Mouse (Mus musculus) midbrain, postnatal 0 days (tissue): ENCODE measurements around the gene Slc25a35. TPM values are rescaled to one million over a fixed set of nuclear protein-coding genes. Genes with fewer than 3 reads are reported as not detected.

Source experiments
- ATAC-seq: fragments of 200-750 bp; cut with Nextera tagmentation; 2 replicates; pipeline ENCODE4 v1.8.0; 2017; ENCODE audit warnings: moderate number of reproducible peaks, mild to moderate bottlenecking, moderate TSS enrichment, moderate library complexity; ENCODE audit not compliant: low FRiP score
- DNase-seq: peaks from one replicate; pipeline ENCODE4 v3.0.0-alpha.2; 2015; ENCODE audit warnings: low spot score
- H3K27ac ChIP-seq: fragments of 300-500 bp; sonication (generic); 2 replicates; pipeline ENCODE4 v1.5.1; 2014; ENCODE audit warnings: low read depth, mild to moderate bottlenecking, low read length, mixed read lengths
- H3K27me3 ChIP-seq: fragments of 300-500 bp; sonication (generic); 2 replicates; pipeline ENCODE4 v1.6.1; 2014; ENCODE audit warnings: low read length, control low read depth, mixed read lengths; ENCODE audit not compliant: insufficient read depth
- H3K36me3 ChIP-seq: fragments of 300-500 bp; sonication (generic); 2 replicates; pipeline ENCODE4 v1.6.1; 2014; ENCODE audit warnings: low read length, control low read depth, mixed read lengths; ENCODE audit not compliant: insufficient read depth
- H3K4me1 ChIP-seq: fragments of 300-500 bp; sonication (generic); 2 replicates; pipeline ENCODE4 v1.6.1; 2014; ENCODE audit warnings: mild to moderate bottlenecking, control low read depth, antibody characterized with exemption, low read length, mixed read lengths; ENCODE audit not compliant: insufficient read depth
- H3K4me2 ChIP-seq: fragments of 300-500 bp; sonication (generic); 2 replicates; pipeline ENCODE4 v1.6.1; 2014; ENCODE audit warnings: low read depth, mild to moderate bottlenecking, low read length, mixed read lengths; ENCODE audit not compliant: poor library complexity, severe bottlenecking
- H3K4me3 ChIP-seq: fragments of 300-500 bp; sonication (generic); 2 replicates; pipeline ENCODE4 v1.5.1; 2014; ENCODE audit warnings: low read depth, mild to moderate bottlenecking, low read length, moderate library complexity
- H3K9ac ChIP-seq: fragments of 300-500 bp; sonication (generic); replicated peaks from 2 replicates; pipeline ENCODE4 v1.6.1; 2014; ENCODE audit warnings: mild to moderate bottlenecking, low read length, moderate library complexity, mixed read lengths; ENCODE audit not compliant: poor library complexity, severe bottlenecking
- H3K9me3 ChIP-seq: fragments of 300-500 bp; sonication (generic); 2 replicates; pipeline ENCODE4 v1.6.1; 2016; ENCODE audit warnings: low read length, control low read depth
- CTCF ChIP-seq: IDR thresholded peaks from 2 replicates; pipeline ENCODE4 v1.5.1; 2016; ENCODE audit warnings: antibody characterized with exemption, mild to moderate bottlenecking
- WGBS: fragments of 180-500 bp; shearing (Covaris S2); extraction: QIAGEN DNeasy Blood & Tissue Kit; methylation state at CpG from one replicate; pipeline ENCODE4 v1.1.7; 2014; 5-methylcytosine and 5-hydroxymethylcytosine counted together
- polyA plus RNA-seq: library from polyadenylated mRNA; unstranded; fragments of >200 nt; fragmentation: Nextera tagmentation; extraction: Ambion mirVana; gene quantifications from 2 replicates; pipeline ENCODE4 v1.2.1, GENCODE M21; 2015
- total RNA-seq: library from RNA; depleted of rRNA; stranded (reverse); fragments of >200 nt; gene quantifications from 2 replicates; pipeline ENCODE4 v1.2.3, GENCODE M21; 2014

The Slc25a35 gene
- total and polyA plus RNA-seq, 2 experiments from 2014 or later, result 0.93 to 2.0 TPM

DNA sequence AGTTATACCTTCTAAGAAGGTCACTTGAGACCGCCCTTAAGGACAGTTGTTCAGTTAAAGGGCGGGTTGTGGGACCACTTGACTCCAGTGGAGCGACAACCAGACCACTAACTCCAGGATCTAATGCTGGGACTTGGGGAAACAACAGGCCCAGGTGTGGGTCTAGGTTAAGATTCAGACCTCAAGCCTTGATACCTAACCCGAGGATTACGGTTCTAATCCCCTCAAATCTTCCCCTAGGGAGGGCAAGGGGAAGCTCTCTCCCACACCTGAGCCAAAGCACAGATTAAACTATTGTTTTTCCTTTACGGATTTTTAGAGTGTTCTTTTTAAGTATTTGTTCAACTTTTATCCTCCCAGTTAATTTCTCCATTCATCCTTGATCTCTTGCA is 6.1 kb downstream of the Slc25a35 start:
- Histone ChIP-seq H3K27me3 (peaks cover 4% of the 10 kb centered on the region; the same call in 1 of the 2 replicates), H3K9me3 (no peaks in the 10 kb centered on the region), H3K36me3 (no peaks in the 10 kb centered on the region), H3K27ac (no peak overlapping the region), H3K4me2 (peak overlapping the region; percentile 63), H3K4me1 (no peaks in the 10 kb centered on the region), H3K9ac (0 out of 2 replicates have a peak overlapping the region, but pooled peaks have one; percentile 24), H3K4me3 (peak overlapping the region; percentile 38)
- ATAC-seq (no peak), DNase-seq (no peak)
- TF ChIP-seq CTCF, result no peak
- 25% methylated on average over 6 of the region's 6 CpGs for WGBS

DNA sequence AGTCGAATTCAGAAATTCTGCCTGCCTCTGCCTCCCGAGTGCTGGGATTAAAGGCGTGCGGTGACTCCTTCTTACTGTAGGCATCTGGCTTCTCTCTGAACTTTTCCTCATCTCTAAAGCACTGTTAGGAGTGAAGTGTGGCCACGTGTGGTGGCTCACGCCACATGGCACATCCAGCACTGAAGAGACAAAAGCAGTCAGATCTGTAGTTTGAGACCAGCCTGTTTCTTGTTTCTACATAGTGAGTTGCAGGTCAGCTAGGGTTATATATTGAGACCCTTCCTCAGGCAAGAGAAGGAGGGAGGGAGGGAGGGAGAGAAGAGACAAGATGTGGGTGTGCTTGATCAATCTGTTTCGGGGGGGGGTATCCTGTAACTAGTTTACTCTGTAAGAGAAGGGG is 7.2 kb downstream of the Slc25a35 start, which contains the start of gene Rangrf:
Gene Rangrf (minus strand): TSS at position 101 of the 400 bp plus-strand sequence.
- Histone ChIP-seq H3K36me3 (no peaks in the 10 kb centered on the region), H3K4me1 (no peaks in the 10 kb centered on the region), H3K9ac (no peak within 1 kb of the TSS), H3K27me3 (peaks cover 4% of the 10 kb centered on the region; the same call in 1 of the 2 replicates), H3K27ac (no peak within 1 kb of the TSS), H3K9me3 (no peaks in the 10 kb centered on the region), H3K4me2 (peak within 1 kb of the TSS; percentile 63), H3K4me3 (peak within 1 kb of the TSS; percentile 38; the same call in 1 of the 2 replicates)
- DNase-seq, result no peak
- TF ChIP-seq CTCF, result no peak
- no peak for ATAC-seq
- 77% methylated on average over 7 of the region's 7 CpGs for WGBS

DNA sequence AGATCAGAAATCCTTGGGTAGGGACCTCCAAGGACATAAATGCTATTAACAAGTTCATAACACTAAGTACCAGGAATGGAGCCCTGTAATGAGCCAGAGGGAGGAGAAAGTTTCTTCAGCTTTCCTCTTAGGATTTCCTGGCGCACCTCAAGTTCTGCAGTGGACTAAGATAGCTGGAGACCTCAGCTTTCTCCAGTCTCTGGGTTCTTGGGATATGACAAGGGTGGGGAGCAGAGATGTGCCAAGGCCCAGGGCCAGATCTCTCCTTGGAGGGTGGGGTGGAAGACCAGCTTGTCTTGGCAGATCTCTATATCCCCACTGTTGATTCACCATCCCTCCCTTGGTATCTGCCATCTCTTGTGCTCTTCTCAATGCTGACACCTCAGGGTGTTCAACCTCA is 7.7 kb downstream of the Slc25a35 start:
- H3K27me3 ChIP-seq, result peaks cover 4% of the 10 kb centered on the region; the same call in 1 of the 2 replicates
- no peaks in the 10 kb centered on the region for H3K36me3 ChIP-seq
- H3K9ac ChIP-seq, result no peak overlapping the region
- 87% methylated on average over 1 of the region's 1 CpGs for WGBS
- no peak for TF ChIP-seq CTCF
- H3K4me1 ChIP-seq, result no peaks in the 10 kb centered on the region
- no peak overlapping the region for H3K4me2 ChIP-seq
- no peak overlapping the region for H3K27ac ChIP-seq
- ATAC-seq (no peak), DNase-seq (no peak)
- H3K4me3 ChIP-seq, result no peak overlapping the region
- no peaks in the 10 kb centered on the region for H3K9me3 ChIP-seq

- no peak for TF ChIP-seq CTCF
- H3K27ac ChIP-seq, result no peak overlapping the region
- no peaks in the 10 kb centered on the region for H3K4me1 ChIP-seq
- H3K27me3 ChIP-seq, result peaks cover 4% of the 10 kb centered on the region; the same call in 1 of the 2 replicates
- 53% methylated on average over 5 of the region's 5 CpGs for WGBS
- no peaks in the 10 kb centered on the region for H3K36me3 ChIP-seq
- H3K4me3 ChIP-seq, result no peak overlapping the region
- H3K9ac ChIP-seq, result no peak overlapping the region
- H3K9me3 ChIP-seq, result no peaks in the 10 kb centered on the region
- no peak for ATAC-seq
- H3K4me2 ChIP-seq, result no peak overlapping the region
- no peak for DNase-seq
Measured at GRCm38 (mm10) chr11:68979320-68979733, 11.4 kb downstream of the Slc25a35 start.

DNA sequence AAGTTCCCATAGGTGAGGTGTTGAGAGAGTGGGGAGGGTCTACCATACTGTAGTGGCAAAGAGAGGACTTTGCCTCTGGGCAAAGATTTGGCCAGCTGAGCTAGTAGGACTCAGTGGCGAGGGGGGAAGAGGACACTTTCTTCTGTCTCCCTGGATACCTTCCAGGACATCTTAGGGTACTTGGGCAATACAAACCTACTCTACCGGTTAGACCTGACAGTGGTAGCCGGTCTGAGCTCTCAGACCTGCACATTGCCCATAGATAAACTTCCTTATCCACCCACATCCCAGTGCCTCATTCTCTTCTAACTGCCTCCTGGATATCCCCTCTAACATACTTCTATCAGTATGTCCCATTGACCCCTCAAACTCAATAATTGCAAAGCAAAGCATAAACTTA is 13.0 kb downstream of the Slc25a35 start:
- H3K4me3 ChIP-seq, result no peak overlapping the region
- H3K4me2 ChIP-seq, result no peak overlapping the region
- H3K9ac ChIP-seq, result no peak overlapping the region
- 73% methylated on average over 3 of the region's 3 CpGs for WGBS
- no peaks in the 10 kb centered on the region for H3K27me3 ChIP-seq
- no peak overlapping the region for H3K27ac ChIP-seq
- TF ChIP-seq CTCF, result no peak
- DNase-seq, result no peak
- no peak for ATAC-seq
- no peaks in the 10 kb centered on the region for H3K9me3 ChIP-seq
- no peaks in the 10 kb centered on the region; the same call in 1 of the 2 replicates for H3K36me3 ChIP-seq
- no peaks in the 10 kb centered on the region for H3K4me1 ChIP-seq

- whole genome bisulfite sequencing, result 30% methylated on average over 4 of the region's 4 CpGs
- no peak overlapping the region for H3K27ac ChIP-seq
- ATAC-seq, result peak; percentile 47; the same call in 1 of the 2 replicates
Measured at GRCm38 (mm10) chr11:68982639-68983369, 14.9 kb downstream of the Slc25a35 start.

More at GRCm38 (mm10) chr11:68982639-68983369, 14.9 kb downstream of the Slc25a35 start:
- Histone ChIP-seq H3K36me3 (peaks cover 7% of the 10 kb centered on the region), H3K9ac (no peak overlapping the region), H3K4me3 (no peak overlapping the region), H3K4me1 (no peaks in the 10 kb centered on the region), H3K4me2 (no peak overlapping the region), H3K9me3 (no peaks in the 10 kb centered on the region), H3K27me3 (no peaks in the 10 kb centered on the region)
- peak; percentile 83 for DNase-seq
- TF ChIP-seq CTCF, result peak; percentile 95
